In the genomic region with DNA sequence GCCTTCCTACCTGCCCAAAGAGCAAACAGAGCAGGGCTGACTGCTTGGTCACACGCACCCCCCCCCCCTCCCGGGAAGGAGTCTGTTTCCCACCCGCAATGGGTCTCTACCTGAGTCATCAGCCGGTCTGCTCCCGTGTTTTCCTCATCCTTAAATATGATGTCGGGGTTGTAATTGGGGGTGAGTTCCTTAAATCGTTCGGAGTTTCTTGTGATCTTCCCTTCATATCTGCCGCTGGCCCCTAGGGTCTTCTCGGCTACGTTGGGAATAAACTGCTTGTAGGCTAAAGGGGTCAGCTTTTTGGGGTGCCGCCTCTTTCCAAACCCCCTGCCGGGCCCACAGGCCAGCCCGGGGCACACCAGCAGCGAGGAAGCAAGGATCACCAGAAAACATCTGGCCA, we compare ENCODE assay signal across 9 mouse cellular contexts. TPM values are rescaled to one million over a fixed set of nuclear protein-coding genes. Genes with fewer than 3 reads are reported as not detected.
DNase-seq lines count a peak whose midpoint lies in the region; ATAC-seq lines count a peak whose summit lies in the region.
"Had no signal": no experiment of that assay in that cellular context is flagged by ENCODE, and none has a peak within 500 bp of the region (broad histone marks: within the 10 kb centered on the region; RNA-seq: fewer than 3 reads in every experiment).

No protein-coding gene starts in this region.

- no peaks in the 10 kb centered on the region for H3K9me3 ChIP-seq in kidney, embryonic 15.5 days (replicated peaks)
- no peaks in the 10 kb centered on the region for H3K9me3 ChIP-seq in embryonic facial prominence, embryonic 10.5 days
- H3K9me3 ChIP-seq in hindbrain, embryonic 11.5 days (ENCODE audit: control insufficient read depth, low read length) = no peaks in the 10 kb centered on the region
- H3K9me3 ChIP-seq in midbrain, embryonic 13.5 days = no peaks in the 10 kb centered on the region

- 0 out of 2 replicates have a peak overlapping the region, but pooled peaks have one; percentile 7 for H3K9ac ChIP-seq in kidney, embryonic 15.5 days
- peak overlapping the region; percentile 38; the same call in 1 of the 2 replicates for H3K9ac ChIP-seq in hindbrain, embryonic 11.5 days (ENCODE audit: low read depth, low read length)
- H3K9ac ChIP-seq in midbrain, embryonic 13.5 days (replicated peaks) = peak overlapping the region; percentile 63

- H3K4me2 ChIP-seq in kidney, embryonic 15.5 days = peak overlapping the region; percentile 92
- peak overlapping the region; percentile 36 for H3K4me2 ChIP-seq in hindbrain, embryonic 11.5 days (replicated peaks; ENCODE audit: low read depth, low read length)
- H3K4me2 ChIP-seq in midbrain, embryonic 13.5 days (replicated peaks) = peak overlapping the region; percentile 66

- H3K36me3 ChIP-seq in kidney, embryonic 15.5 days = no peaks in the 10 kb centered on the region
- no peaks in the 10 kb centered on the region for H3K36me3 ChIP-seq in embryonic facial prominence, embryonic 10.5 days (replicated peaks)
- no peaks in the 10 kb centered on the region for H3K36me3 ChIP-seq in hindbrain, embryonic 11.5 days (ENCODE audit: control insufficient read depth, insufficient read depth, low read length)
- no peaks in the 10 kb centered on the region for H3K36me3 ChIP-seq in midbrain, embryonic 13.5 days

- H3K27me3 ChIP-seq in kidney, embryonic 15.5 days = peaks cover 97% of the 10 kb centered on the region
- H3K27me3 ChIP-seq in embryonic facial prominence, embryonic 10.5 days (replicated peaks; ENCODE audit: low read depth, poor library complexity, severe bottlenecking) = peaks cover 95% of the 10 kb centered on the region
- peaks cover 81% of the 10 kb centered on the region for H3K27me3 ChIP-seq in hindbrain, embryonic 11.5 days (ENCODE audit: control insufficient read depth, insufficient read depth, low read length)
- H3K27me3 ChIP-seq in midbrain, embryonic 13.5 days = peaks cover 95% of the 10 kb centered on the region

- WGBS in kidney, embryonic 15.5 days = under 1% methylated on average over 14 of the region's 15 CpGs
- WGBS in embryonic facial prominence, embryonic 10.5 days = under 1% methylated on average over 15 of the region's 15 CpGs
- WGBS in hindbrain, embryonic 11.5 days = 1% methylated on average over 14 of the region's 15 CpGs
- WGBS in midbrain, embryonic 13.5 days = under 1% methylated on average over 15 of the region's 15 CpGs

- peak overlapping the region; percentile 54 for H3K4me3 ChIP-seq in kidney, embryonic 15.5 days (replicated peaks)
- peak overlapping the region; percentile 67 for H3K4me3 ChIP-seq in embryonic facial prominence, embryonic 10.5 days
- H3K4me3 ChIP-seq in hindbrain, embryonic 11.5 days (ENCODE audit: low read depth, low read length) = peak overlapping the region; percentile 46
- H3K4me3 ChIP-seq in midbrain, embryonic 13.5 days (replicated peaks) = peak overlapping the region; percentile 46

- no peak for ATAC-seq in kidney, embryonic 15.5 days (replicated peaks; ENCODE audit: low FRiP score)
- no peak for ATAC-seq in hindbrain, embryonic 11.5 days (ENCODE audit: low FRiP score)
- no peak for ATAC-seq in midbrain, embryonic 13.5 days
- ATAC-seq in inflammation-experienced regulatory T-cells, adult 6 months = no peak

- peaks cover 51% of the 10 kb centered on the region for H3K4me1 ChIP-seq in kidney, embryonic 15.5 days
- peaks cover 38% of the 10 kb centered on the region for H3K4me1 ChIP-seq in embryonic facial prominence, embryonic 10.5 days
- peaks cover 9% of the 10 kb centered on the region; the same call in 1 of the 2 replicates for H3K4me1 ChIP-seq in hindbrain, embryonic 11.5 days (replicated peaks; ENCODE audit: control insufficient read depth, insufficient read depth, low read length)
- peaks cover 45% of the 10 kb centered on the region for H3K4me1 ChIP-seq in midbrain, embryonic 13.5 days (replicated peaks)

- no peak overlapping the region for H3K27ac ChIP-seq in kidney, embryonic 15.5 days
- H3K27ac ChIP-seq in embryonic facial prominence, embryonic 10.5 days (replicated peaks) = no peak overlapping the region
- H3K27ac ChIP-seq in hindbrain, embryonic 11.5 days (ENCODE audit: low read depth, low read length) = no peak overlapping the region
- peak overlapping the region; percentile 83 for H3K27ac ChIP-seq in midbrain, embryonic 13.5 days

- DNase-seq in kidney, postnatal 36 days = no peak
- DNase-seq in embryonic facial prominence, embryonic 10.5 days (ENCODE audit: low spot score) = no peak
- DNase-seq in hindbrain, embryonic 11.5 days (ENCODE audit: low spot score) = no peak
- DNase-seq in kidney, postnatal 4 days = no peak
- no peak for DNase-seq in cerebellum, postnatal 36 days

RNA-seq across cellular contexts. Expression of gene Shh, which starts 0.7 kb away (rescaled TPM):
- polyA plus RNA-seq in kidney, embryonic 15.5 days (2015; fragmentation: Nextera tagmentation; extraction: Ambion mirVana) = 0.80 and 1.0 TPM in 2 replicates
- polyA plus RNA-seq in embryonic facial prominence, embryonic 10.5 days (2016; fragmentation: Nextera tagmentation; extraction: Ambion mirVana) = 2.1 and 3.0 TPM in 2 replicates
- polyA plus RNA-seq in hindbrain, embryonic 11.5 days (2014; fragmentation: Nextera tagmentation; extraction: Ambion mirVana) = 1.6 and 2.7 TPM in 2 replicates
- polyA plus RNA-seq in midbrain, embryonic 13.5 days (2015; fragmentation: Nextera tagmentation; extraction: Ambion mirVana) = 1.3 and 3.4 TPM in 2 replicates
- not detected for polyA plus RNA-seq in inflammation-experienced regulatory T-cells, adult 6 months (2017; shearing (Covaris generic))
- polyA plus RNA-seq: spleen, adult 2 months had no signal

Comparison
In these comparisons a context has a peak if more than half of its experiments do, and no peak if none do; other contexts are left out.
1. H3K4me2 ChIP-seq: peak in every context shown above with its lines; median percentile 92 in kidney, embryonic 15.5 days; 66 in midbrain, embryonic 13.5 days; 36 in hindbrain, embryonic 11.5 days.
2. H3K9ac ChIP-seq: peak in every context shown above with its lines; median percentile 63 in midbrain, embryonic 13.5 days; 38 in hindbrain, embryonic 11.5 days; 7 in kidney, embryonic 15.5 days.